Comparison of ENCODE assay signal across 8 mouse cellular contexts in the genomic region with DNA sequence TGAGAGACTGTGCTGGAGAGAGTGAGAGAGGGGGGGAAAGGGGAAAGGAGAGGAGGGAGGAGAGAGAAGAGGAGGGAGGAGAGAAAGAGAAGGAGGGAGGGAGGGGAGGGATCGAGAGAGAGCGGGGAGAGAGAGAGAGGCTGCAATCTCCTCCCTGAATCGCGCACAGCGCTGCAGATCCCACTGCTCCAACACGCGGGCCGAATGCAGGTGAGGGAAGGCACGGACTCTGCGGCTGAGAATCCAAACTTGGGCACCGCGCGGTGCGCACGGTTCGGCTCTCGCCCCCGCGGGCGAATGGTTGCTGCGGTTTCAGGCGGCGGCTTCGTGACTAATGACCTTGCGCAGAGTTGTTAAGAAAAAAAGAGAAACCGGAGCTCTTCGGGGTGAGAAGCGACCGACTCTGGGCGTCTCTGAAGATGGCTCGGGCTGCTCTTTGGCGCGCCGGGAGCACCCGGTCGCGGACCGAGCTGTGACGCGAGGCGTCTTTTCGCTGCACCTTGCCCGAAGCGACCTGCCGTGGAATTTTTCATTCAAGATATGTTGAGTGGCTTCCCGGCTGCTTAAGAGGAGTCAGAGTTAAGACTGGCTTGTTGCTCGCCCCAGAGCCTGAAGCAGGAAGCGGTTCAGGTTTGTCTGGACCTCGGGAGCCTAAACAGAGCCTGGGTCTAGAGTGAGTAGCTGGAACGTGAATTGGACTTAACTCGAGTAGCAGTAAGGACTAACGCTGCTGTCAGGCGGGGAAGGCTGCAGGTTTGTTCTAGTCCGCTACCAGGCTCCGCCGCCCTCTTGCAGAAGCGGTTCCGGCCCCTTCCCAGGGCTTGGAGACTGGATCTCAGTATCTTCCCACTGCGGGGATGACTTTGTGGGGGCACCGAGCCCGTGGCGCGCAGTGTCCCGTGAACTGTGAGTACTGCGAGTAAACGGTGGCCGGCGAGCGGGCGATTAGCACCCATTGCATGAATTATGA. TPM values are rescaled to one million over a fixed set of nuclear protein-coding genes. Genes with fewer than 3 reads are reported as not detected.
A peak's percentile ranks its signal among the peaks of the same experiment; 100 is the strongest.
DNase-seq lines count a peak whose midpoint lies in the region.

Gene Pcdh7, plus strand, starts transcription at position 62 of the 970 bp plus-strand sequence.

- peak; percentile 72 for DNase-seq in ZHBTc4 (ENCODE audit: low read depth, low spot score)
- peak; percentile 23 for DNase-seq in cerebellum, adult 9-11 months
- peak; percentile 47 to 71 for DNase-seq in frontal cortex, postnatal 10 days (ENCODE audit: low spot score in 2 of 2)
- DNase-seq in heart, postnatal 4 days, result peak; percentile 49
- peak; percentile 56 to 61 for DNase-seq in layer of hippocampus, postnatal 25 days (ENCODE audit: extremely low spot score in 1 of 2, low spot score in 1 of 2)
- peak; percentile 13 to 22 for DNase-seq in lung, postnatal 4 days
- DNase-seq in right cerebral cortex, postnatal 10 days (ENCODE audit: low spot score in 2 of 2), result peak; percentile 83 to 86
- DNase-seq in Muller cell, postnatal 12 days (ENCODE audit: inconsistent ontology term), result no peak

RNA-seq across cellular contexts. Expression of gene Pcdh7, which starts in this region (rescaled TPM):
- total RNA-seq in heart, postnatal 4 days (2021), result 100 to 1,000 TPM; 148 to 160 TPM
- total RNA-seq in layer of hippocampus, postnatal 25 days (2021), result 10 to 100 TPM; 58.4 to 69.8 TPM
